Mouse (Mus musculus): ENCODE measurements around the gene Tecpr1.

The Tecpr1 gene

DNA sequence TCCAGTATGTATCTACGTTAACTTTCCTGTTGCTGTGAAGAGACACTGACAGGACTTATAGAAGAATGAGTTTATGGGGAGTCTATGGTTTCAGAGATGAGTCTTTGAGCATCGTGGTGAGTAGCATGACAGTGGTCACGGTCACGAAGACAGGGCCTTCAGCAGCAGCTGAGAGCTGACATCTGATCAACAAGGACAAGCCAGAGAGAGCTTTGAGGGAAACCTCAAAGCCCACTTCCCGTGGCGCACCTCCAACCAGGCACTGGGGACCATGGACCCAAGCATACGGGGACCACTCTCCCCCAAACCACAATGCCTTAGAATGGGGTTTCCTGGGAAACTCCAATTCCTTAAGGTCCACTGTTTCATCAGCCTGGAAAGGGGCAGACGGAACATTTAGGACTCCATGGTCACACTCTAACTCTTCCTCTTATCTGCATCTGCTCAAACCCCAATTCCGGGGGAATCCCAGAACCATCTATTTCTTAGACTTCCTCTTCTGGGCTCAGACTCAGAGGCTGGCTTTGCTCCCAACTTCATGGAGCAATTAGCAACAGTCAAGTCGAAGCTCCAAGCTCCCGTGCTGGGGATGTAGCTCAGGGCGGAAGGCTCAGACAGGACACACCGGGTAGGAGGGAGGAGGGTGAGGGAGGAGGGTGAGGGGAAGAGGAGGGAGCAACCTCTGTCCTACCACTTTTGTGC is 28.6 kb upstream of the Tecpr1 start:
- in situ Hi-C loops (cut with MboI, MseI): no loop called here

DNA sequence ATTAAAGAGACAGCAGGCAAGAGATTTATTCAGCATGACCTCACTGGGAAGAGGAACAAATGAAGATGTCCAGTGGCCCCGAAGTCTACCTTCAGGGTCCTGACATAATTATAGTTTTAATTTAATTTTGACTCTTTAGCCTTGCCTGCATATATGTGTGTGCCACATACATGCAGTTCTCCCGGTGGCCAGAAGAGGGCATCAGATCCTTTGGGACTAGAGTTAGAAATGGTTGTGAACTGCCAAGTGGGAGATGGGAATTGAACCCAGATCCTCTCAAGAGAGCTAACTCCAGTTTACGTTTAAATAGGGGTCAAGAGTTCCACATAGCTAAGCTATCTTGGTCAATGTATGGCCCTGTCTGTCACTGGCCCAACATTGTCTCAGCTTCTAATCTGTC is 26.5 kb upstream of the Tecpr1 start:
- in situ Hi-C loops (cut with MboI, MseI): loop anchor here (5.0 kb wide), 1 partner anchor 97 kb away; no protein-coding TSS in a partner anchor

DNA sequence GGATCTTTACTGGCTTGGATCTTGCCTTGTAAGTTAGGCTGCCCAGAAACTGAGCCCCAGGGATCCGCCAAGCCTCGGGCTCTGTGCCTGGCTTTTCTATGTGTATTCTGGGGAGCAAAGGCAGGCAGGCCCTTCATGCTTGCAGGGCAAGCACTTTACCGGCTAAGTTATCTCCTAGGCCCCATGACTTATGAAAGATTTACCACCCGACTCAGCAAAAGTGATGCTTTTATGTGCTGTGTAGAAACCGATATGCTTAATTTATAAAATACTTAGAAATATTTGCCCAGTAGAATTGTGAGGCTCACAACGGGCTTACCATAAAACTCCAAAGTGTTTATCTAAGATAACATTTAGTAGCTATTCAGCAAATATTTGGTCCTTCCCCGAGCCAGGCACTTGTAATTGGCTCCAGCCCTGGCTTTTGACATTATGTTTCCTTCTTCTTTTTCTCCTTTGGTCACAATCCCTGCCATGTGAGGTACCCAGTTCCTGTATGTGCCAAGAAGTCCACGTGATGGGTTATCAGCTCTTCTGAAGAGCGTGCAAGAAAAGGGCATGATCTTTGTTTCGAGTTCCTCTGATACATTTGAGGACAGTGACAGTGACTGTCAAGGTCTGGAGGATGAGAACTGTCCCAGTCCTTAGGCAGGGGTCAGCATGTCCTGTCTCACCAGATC is 24.6 kb upstream of the Tecpr1 start:
- in situ Hi-C loops (cut with MboI, MseI): loop anchor here (5.0 kb wide), 1 partner anchor 99 kb away; no protein-coding TSS in a partner anchor

GRCm38 (mm10) chr5:144247307-144247706 is 23.9 kb upstream of the Tecpr1 start:
- in situ Hi-C loops (cut with MboI, MseI): loop anchor here (5.0 kb wide), 1 partner anchor 100 kb away; no protein-coding TSS in a partner anchor

GRCm38 (mm10) chr5:144246669-144247068 is 23.3 kb upstream of the Tecpr1 start:
- in situ Hi-C loops (cut with MboI, MseI): loop anchor here (5.0 kb wide), 1 partner anchor 101 kb away; no protein-coding TSS in a partner anchor

DNA sequence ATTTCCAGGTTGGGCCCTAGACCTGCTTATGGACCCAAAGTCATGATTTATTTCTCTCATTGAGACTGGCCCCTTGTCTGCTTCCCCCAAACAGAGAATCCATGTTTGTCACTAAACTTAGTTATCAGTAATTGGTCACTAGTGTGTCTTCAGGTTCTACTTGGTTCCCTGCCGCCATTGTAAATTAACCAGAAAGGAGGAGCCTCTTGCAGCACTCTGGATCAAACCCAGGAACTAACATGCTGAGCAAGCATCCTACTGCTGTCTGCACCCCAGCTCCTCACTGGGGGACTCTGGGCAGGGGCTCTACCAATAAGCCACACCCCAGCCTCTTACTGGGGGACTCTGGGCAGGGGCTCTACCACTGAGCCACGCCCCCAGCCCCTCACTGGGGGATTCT is 22.2 kb upstream of the Tecpr1 start:
- in situ Hi-C loops (cut with MboI, MseI): loop anchor here (5.0 kb wide), 1 partner anchor 102 kb away; no protein-coding TSS in a partner anchor

- in situ Hi-C loops (cut with MboI, MseI): no loop called here
Measured at GRCm38 (mm10) chr5:144243901-144244487, 20.6 kb upstream of the Tecpr1 start, which contains the start of gene Bri3. Gene Bri3 (plus strand): TSS chr5:144244437.

GRCm38 (mm10) chr5:144238969-144239368 is 15.6 kb upstream of the Tecpr1 start:
- in situ Hi-C loops (cut with MboI, MseI): no loop called here

DNA sequence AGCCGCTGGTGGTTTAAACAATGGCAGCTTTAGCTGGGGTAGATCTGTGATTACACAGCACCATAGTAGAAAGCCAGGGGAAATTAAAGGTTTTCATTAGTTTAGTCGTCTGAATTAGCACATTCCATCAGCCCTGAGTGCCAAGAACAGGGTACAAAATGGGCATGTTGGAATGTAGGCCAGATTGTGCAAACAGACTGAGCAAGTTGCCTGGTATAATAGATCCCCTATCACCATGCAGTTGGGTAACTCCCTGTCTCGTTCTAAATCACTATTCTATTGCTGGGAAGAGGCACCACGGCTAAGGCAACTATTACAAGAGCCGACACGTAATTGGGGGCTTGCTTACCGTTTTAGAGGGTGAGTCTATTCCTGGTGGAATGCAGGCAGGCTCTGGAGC is 11.3 kb upstream of the Tecpr1 start:
- in situ Hi-C loops (cut with MboI, MseI): no loop called here

DNA sequence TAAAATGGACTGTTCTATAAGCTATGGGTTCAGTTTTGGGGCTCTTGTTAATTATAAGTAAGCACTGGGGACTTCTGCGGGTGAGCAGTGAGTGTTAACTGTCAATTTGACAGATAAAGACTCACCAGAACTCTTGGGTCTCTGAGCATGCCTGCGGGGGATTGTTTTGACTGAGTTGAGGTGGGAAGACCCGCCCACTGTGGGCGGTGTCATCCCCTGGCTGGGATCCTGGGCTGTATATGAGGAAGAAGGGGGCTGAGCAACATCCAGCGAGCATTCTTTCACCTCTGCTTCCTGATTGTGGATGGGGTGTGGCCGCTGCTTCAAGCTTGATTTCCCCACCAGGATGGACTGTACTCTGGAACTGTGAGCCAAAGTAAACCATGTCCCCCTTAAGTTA is 10.8 kb upstream of the Tecpr1 start:
- in situ Hi-C loops (cut with MboI, MseI): no loop called here

GRCm38 (mm10) chr5:144232531-144232930 is 9.1 kb upstream of the Tecpr1 start:
- in situ Hi-C loops (cut with MboI, MseI): no loop called here

DNA sequence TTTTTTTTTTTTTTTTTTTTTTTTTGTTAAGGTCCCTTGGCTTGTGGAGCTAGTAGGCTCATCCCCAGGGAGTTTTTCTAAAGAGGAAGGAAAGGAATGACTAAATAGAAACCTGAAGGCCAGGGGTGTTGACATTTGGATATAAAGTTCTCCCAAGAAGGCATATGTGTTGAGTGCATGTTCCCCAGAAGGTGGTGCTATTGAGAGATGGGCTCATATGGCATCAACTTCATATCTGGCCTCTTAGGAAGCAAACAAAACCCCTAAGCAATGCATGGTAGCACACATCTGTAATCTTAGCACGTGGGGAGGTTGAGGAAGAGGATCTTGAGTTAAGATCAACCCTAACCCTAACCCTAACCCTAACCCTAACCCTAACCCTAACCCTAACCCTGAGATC is 8.0 kb upstream of the Tecpr1 start:
- in situ Hi-C loops (cut with MboI, MseI): no loop called here

GRCm38 (mm10) chr5:144230216-144230615 is 6.8 kb upstream of the Tecpr1 start:
- in situ Hi-C loops (cut with MboI, MseI): no loop called here

GRCm38 (mm10) chr5:144226220-144226619 is 2.8 kb upstream of the Tecpr1 start:
- in situ Hi-C loops (cut with MboI, MseI): no loop called here

DNA sequence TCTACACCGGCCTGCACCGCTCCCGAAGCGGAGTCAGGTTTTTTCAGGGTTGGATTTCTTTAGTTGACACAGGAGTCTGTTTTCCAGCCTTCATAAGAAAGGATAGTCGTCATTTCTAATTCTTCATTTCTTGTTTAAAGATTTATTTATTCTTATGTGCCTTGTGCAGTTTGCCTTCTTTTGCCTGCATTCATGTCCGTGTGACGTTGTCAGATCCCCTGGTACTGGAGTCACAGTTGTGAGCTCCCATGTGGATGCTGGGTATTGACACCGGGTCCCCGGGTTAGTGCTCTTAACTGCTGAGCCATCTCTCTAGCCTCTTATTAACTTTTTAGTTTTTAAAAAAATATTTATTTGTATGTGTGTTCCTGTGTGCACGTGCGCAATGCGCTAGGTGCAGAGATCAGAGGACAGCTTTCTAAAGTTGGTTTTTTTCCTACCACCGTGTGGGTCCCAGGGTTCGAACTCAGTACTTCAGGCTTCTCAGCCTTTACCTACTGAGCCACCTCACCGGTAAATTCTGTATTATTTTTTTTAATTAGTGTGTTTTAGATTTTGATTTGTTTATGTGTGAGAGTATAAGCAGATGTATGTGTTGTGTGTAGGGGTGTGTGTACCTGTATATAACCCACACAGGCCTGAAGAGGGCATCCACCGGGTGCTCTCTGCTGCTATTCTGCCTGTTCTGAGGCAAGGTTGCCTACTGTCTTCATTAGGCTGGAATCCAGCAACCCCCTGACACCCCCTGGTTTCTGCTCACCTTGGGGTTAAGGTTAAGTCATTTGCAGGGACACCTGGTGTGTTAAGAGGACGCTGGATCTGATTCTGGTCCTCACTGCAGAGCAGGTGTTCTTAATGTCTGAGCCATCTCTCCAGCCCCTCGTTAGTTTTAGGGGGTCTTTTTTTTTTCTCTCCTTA is 743 bp upstream of the Tecpr1 start:
- in situ Hi-C loops (cut with MboI, MseI): loop anchor here (25.0 kb wide), 1 partner anchor 538 kb away; the partner anchor contains the start of genes Tmem130 and Trrap

- in situ Hi-C loops (cut with MboI, MseI): loop anchor here (25.0 kb wide), 1 partner anchor 539 kb away; the partner anchor contains the start of genes Tmem130 and Trrap
Measured at GRCm38 (mm10) chr5:144222811-144223502, 458 bp downstream of the Tecpr1 start.

- in situ Hi-C loops (cut with MboI, MseI): loop anchor here (25.0 kb wide), 1 partner anchor 541 kb away; the partner anchor contains the start of genes Tmem130 and Trrap
Measured at GRCm38 (mm10) chr5:144221305-144221704, 2.1 kb downstream of the Tecpr1 start.

DNA sequence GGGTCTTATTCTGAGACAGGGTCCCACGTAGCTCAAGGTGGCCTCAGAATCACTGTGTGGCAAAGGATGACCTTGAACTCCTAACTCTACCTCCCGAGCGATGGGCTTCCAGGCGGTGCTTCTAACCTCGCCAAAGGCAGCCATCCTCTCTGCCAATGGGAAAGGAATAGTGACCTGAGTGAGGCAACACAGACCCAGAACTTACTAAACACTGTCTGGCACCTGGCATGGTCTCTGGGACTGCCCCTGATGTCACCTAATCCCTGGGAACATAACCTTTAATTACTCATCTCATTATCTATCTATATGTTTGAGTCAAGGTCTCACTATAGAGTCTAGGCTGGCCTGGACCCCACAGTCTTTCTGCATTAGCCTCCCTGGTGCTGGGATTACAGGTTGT is 3.5 kb downstream of the Tecpr1 start:
- in situ Hi-C loops (cut with MboI, MseI): loop anchor here (25.0 kb wide), 1 partner anchor 542 kb away; the partner anchor contains the start of genes Tmem130 and Trrap

DNA sequence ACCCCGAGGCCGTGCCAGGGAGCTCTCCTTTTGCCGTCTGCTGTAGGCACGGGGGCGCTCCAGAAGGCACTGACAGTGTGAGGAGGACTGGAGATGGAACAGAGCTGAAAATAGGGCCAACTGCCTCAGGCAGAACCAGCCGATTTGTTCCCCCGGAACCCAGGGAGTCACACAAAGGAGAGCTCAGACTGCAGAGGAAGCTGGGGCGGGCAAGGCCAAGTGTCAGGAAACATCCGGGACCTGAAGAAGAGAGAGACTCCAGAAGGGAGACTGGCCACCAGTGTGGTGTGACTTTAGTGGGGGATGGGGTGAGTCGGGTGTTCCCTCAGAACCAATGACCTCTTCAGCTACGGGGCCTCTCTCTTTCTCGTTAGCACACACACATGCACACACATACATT is 4.1 kb downstream of the Tecpr1 start:
- in situ Hi-C loops (cut with MboI, MseI): loop anchor here (25.0 kb wide), 1 partner anchor 543 kb away; the partner anchor contains the start of genes Tmem130 and Trrap

DNA sequence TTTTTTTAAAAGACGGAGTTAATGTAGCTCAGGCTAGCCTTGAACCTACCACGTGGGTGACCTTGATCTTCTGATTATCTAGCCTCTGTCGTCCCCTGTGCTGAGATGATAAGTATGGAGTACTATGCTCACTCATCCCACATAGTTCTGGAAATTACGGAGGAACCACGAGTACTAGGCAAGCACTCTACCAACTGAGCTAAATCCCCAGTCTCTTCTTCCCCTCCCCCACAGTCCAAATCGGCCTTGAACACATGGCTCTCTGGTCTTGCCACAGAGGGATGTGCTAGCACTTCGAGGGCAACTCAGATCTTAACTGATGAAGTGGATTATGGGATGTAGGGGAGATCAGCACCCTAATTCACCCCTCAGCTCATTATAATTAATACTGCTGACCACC is 5.4 kb downstream of the Tecpr1 start:
- in situ Hi-C loops (cut with MboI, MseI): loop anchor here (25.0 kb wide), 1 partner anchor 544 kb away; the partner anchor contains the start of genes Tmem130 and Trrap

All from T-helper 2 cell (primary cell).